Mouse (Mus musculus): ENCODE measurements at regions not wholly inside any gene's neighbourhood (a gene's known extent, or its start where the extent isn't known, plus 50 kb on each side); places are given as distances from the start of the nearest gene placed in this dataset.

- no peaks in the 10 kb centered on the region for H3K4me1 ChIP-seq
- H3K27ac ChIP-seq (replicated peaks), result no peak overlapping the region
- no peaks in the 10 kb centered on the region for H3K36me3 ChIP-seq (replicated peaks)
- no peaks in the 10 kb centered on the region for H3K9me3 ChIP-seq
- DNase-seq (ENCODE audit: low spot score), result no peak
- H3K27me3 ChIP-seq (replicated peaks; ENCODE audit: low read depth, poor library complexity, severe bottlenecking), result no peaks in the 10 kb centered on the region
- 80% methylated on average over 2 of the region's 2 CpGs for WGBS
- H3K4me3 ChIP-seq, result no peak overlapping the region
These were observed 355.5 kb downstream of the Cdh9 start for GRCm38 (mm10) chr15:17084030-17084429.

DNA sequence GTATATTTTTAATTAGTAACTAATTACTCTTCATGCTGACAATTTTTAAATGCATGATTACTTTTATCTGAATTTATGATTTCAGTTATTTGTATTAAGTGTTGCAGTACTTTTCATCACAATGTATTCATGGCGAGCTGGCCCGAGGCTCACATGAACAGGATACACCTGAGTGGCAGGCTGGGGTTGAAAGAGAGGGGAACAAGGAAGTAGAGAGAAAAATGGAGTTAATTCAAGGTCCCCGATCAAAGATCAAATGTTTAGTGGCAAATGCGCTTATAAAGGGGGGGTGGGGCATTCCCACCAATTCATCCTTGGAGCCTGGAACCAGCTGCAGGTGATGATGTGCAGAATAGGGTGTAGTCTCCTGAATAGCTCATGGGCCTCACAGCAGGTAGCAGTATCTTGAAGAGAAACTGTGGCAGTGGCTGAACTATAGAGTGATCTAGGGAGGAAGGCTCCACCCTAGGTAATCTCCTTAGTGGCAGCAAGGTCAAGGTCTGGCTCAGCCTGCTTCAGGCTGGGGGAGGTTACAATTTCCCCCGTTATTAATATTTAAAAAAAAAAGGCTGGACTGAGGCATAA, 360.2 kb downstream of the Cdh9 start:
- WGBS, result 91% methylated on average over 5 of the region's 5 CpGs
- no peaks in the 10 kb centered on the region for H3K9me3 ChIP-seq

DNA sequence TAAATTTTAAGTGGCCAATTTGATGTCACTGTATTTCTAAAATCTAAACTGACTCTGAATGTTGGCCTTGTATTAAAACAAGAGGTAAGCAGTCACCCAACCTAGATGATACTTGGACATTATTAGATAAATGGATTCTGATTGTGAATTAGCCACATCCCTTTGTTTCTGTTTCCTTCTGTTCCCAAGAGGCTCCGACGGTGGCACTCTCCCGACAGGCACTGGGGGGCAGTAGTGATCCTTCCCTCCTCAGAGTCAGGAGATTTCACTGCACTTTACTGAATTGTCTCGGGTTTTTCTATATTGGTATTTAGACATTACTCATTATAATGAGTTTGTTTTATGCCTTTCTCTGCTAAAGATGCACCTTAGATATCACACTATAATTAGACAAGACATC, 370.4 kb downstream of the Cdh9 start:
- 7% methylated on average over 4 of the region's 4 CpGs for WGBS
- Histone ChIP-seq H3K36me3 (replicated peaks) (no peaks in the 10 kb centered on the region), H3K27ac (replicated peaks) (no peak overlapping the region), H3K9me3 (peaks cover 6% of the 10 kb centered on the region; the same call in 1 of the 2 replicates), H3K4me3 (no peak overlapping the region), H3K27me3 (replicated peaks; ENCODE audit: low read depth, poor library complexity, severe bottlenecking) (no peaks in the 10 kb centered on the region), H3K4me1 (no peaks in the 10 kb centered on the region)
- DNase-seq (ENCODE audit: low spot score), result peak; percentile 64

More for the DNA sequence above, 360.2 kb downstream of the Cdh9 start:
- Histone ChIP-seq H3K27ac (replicated peaks) (no peak overlapping the region), H3K27me3 (replicated peaks; ENCODE audit: low read depth, poor library complexity, severe bottlenecking) (no peaks in the 10 kb centered on the region), H3K4me1 (no peaks in the 10 kb centered on the region), H3K4me3 (no peak overlapping the region), H3K36me3 (replicated peaks) (no peaks in the 10 kb centered on the region)
- DNase-seq (ENCODE audit: low spot score), result no peak

- no peaks in the 10 kb centered on the region for H3K36me3 ChIP-seq (replicated peaks)
- H3K4me3 ChIP-seq, result no peak overlapping the region
- no peak for DNase-seq (ENCODE audit: low spot score)
- no peaks in the 10 kb centered on the region for H3K27me3 ChIP-seq (replicated peaks; ENCODE audit: low read depth, poor library complexity, severe bottlenecking)
- H3K4me1 ChIP-seq, result no peaks in the 10 kb centered on the region
- no peak overlapping the region for H3K27ac ChIP-seq (replicated peaks)
- no peaks in the 10 kb centered on the region for H3K9me3 ChIP-seq
- 81% methylated on average over 3 of the region's 3 CpGs for WGBS
These were observed 372.6 kb downstream of the Cdh9 start for GRCm38 (mm10) chr15:17101182-17101581.

GRCm38 (mm10) chr15:17135721-17136120, 407.2 kb downstream of the Cdh9 start:
- H3K4me1 ChIP-seq, result no peaks in the 10 kb centered on the region
- DNase-seq (ENCODE audit: low spot score), result no peak
- H3K36me3 ChIP-seq (replicated peaks), result no peaks in the 10 kb centered on the region
- no peaks in the 10 kb centered on the region for H3K9me3 ChIP-seq
- H3K27me3 ChIP-seq (replicated peaks; ENCODE audit: low read depth, poor library complexity, severe bottlenecking), result no peaks in the 10 kb centered on the region
- H3K27ac ChIP-seq (replicated peaks), result no peak overlapping the region
- WGBS, result 41% methylated on average over 1 of the region's 1 CpGs
- no peak overlapping the region for H3K4me3 ChIP-seq

DNA sequence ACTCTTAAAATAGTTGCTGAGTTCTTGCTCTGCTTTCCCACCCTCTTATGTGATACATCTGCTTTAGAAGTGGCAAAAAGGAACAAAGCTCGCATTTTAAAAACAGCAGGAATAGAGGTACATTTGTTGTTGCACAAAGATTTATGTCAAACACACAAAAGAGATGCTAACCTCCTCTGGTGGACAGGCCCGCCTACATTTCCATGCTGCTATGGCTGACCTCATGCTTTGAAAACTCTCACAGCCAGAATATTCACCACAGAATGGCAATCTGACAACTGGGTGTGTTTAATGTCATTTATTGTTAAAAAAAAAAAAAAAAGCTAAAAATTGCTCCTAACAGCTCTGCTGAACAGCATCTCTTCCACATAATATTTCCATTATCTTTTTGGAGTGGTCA, 451.6 kb downstream of the Cdh9 start:
- DNase-seq (ENCODE audit: low spot score), result no peak
- Histone ChIP-seq H3K4me1 (no peaks in the 10 kb centered on the region), H3K36me3 (replicated peaks) (no peaks in the 10 kb centered on the region), H3K27me3 (replicated peaks; ENCODE audit: low read depth, poor library complexity, severe bottlenecking) (no peaks in the 10 kb centered on the region), H3K27ac (replicated peaks) (no peak overlapping the region), H3K9me3 (no peaks in the 10 kb centered on the region), H3K4me3 (no peak overlapping the region)
- WGBS, result 83% methylated on average over 2 of the region's 2 CpGs

DNA sequence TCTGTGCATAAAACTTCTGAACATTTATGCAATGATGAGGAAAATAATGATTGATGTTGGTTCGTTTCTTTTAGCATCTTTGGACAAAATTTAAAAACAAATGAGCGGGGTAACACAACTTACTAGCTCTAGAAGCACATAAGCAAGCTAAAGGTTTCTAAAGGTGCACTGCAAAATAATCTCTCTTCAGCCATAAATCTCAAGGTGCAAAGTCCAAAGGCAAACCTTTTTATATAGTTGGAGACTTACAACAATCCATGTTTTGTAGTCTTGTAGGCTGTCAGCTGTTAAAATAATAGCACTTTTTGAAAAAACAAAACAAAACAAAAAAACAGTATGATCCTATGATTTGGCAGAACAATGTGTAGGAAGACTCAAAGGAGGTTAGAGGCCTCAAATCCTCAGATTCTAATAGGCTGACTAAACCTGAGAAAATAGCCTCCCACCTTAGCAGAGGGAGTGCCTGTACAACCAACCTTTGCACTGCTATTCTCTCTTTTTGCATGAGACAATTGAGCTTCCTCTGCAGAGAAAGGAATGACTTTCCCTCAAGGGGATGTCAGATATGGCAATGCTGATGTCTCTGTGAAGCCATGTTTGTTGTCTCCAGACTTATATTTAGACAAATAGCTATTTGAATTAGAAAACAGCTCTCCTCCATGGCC, 452.9 kb downstream of the Cdh9 start:
- H3K4me3 ChIP-seq, result no peak overlapping the region
- 88% methylated on average over 2 of the region's 2 CpGs for WGBS
- no peaks in the 10 kb centered on the region for H3K27me3 ChIP-seq (replicated peaks; ENCODE audit: low read depth, poor library complexity, severe bottlenecking)
- no peaks in the 10 kb centered on the region for H3K9me3 ChIP-seq
- H3K4me1 ChIP-seq, result no peaks in the 10 kb centered on the region
- no peaks in the 10 kb centered on the region for H3K36me3 ChIP-seq (replicated peaks)
- no peak for DNase-seq (ENCODE audit: low spot score)
- no peak overlapping the region for H3K27ac ChIP-seq (replicated peaks)

DNA sequence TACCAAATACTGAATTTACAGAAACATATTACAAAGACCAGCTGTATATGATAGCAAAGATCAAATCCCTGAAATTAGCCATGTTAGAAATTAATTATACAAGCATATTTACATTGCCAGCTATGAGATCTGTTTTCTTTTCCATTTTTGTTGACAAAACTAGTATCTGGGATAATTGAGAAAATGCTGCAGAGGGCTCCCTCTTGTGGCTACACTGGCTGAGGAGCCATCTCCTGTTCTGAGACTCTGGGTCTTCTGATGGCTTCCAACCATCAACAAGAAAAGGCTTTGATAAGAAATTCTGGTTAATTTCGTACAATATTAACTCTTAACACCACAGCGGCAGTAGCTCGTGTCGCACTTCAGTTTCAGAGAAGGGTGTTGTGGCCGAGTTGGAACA, 466.9 kb downstream of the Cdh9 start:
- Histone ChIP-seq H3K27ac (replicated peaks) (no peak overlapping the region), H3K36me3 (replicated peaks) (no peaks in the 10 kb centered on the region), H3K27me3 (replicated peaks; ENCODE audit: low read depth, poor library complexity, severe bottlenecking) (no peaks in the 10 kb centered on the region), H3K9me3 (no peaks in the 10 kb centered on the region), H3K4me3 (no peak overlapping the region), H3K4me1 (no peaks in the 10 kb centered on the region)
- DNase-seq (ENCODE audit: low spot score), result peak; percentile 41
- 53% methylated on average over 5 of the region's 5 CpGs for WGBS

- no peak for DNase-seq (ENCODE audit: low spot score)
- H3K27ac ChIP-seq (replicated peaks), result no peak overlapping the region
- no peaks in the 10 kb centered on the region for H3K27me3 ChIP-seq (replicated peaks; ENCODE audit: low read depth, poor library complexity, severe bottlenecking)
- H3K4me1 ChIP-seq, result no peaks in the 10 kb centered on the region
- no peak overlapping the region for H3K4me3 ChIP-seq
- H3K36me3 ChIP-seq (replicated peaks), result no peaks in the 10 kb centered on the region
- WGBS, result 90% methylated on average over 2 of the region's 2 CpGs
- H3K9me3 ChIP-seq, result no peaks in the 10 kb centered on the region
These were observed 476.2 kb downstream of the Cdh9 start for GRCm38 (mm10) chr15:17204739-17205138.

DNA sequence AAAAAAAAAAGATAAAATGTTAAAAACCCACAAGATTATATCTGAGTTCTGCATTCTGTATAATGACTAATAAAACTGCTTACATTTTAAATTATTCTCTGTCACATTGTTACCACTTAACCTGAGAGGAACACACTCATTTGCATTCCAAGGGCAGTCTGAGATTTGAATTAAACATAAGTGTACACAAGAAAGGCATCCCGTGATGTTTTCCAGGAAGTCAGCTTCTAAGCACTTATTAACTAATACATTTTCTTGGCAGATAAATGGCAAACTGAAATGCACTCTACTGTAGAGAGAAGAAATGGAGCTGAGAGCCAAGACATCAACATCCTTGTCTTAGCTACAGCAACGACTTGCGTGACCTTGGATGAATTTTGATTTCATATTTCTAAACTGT, 516.5 kb downstream of the Cdh9 start:
- DNase-seq (ENCODE audit: low spot score), result no peak
- H3K9me3 ChIP-seq, result no peaks in the 10 kb centered on the region
- 90% methylated on average over 3 of the region's 3 CpGs for WGBS
- H3K4me1 ChIP-seq, result no peaks in the 10 kb centered on the region
- H3K27me3 ChIP-seq (replicated peaks; ENCODE audit: low read depth, poor library complexity, severe bottlenecking), result no peaks in the 10 kb centered on the region
- no peak overlapping the region for H3K27ac ChIP-seq (replicated peaks)
- H3K36me3 ChIP-seq (replicated peaks), result no peaks in the 10 kb centered on the region
- H3K4me3 ChIP-seq, result no peak overlapping the region

- Histone ChIP-seq H3K9me3 (no peaks in the 10 kb centered on the region), H3K4me3 (no peak overlapping the region), H3K4me1 (no peaks in the 10 kb centered on the region), H3K36me3 (replicated peaks) (no peaks in the 10 kb centered on the region), H3K27me3 (replicated peaks; ENCODE audit: low read depth, poor library complexity, severe bottlenecking) (no peaks in the 10 kb centered on the region), H3K27ac (replicated peaks) (no peak overlapping the region)
- WGBS, result 89% methylated on average over 5 of the region's 5 CpGs
- DNase-seq (ENCODE audit: low spot score), result no peak
These were observed 560.7 kb downstream of the Cdh9 start for GRCm38 (mm10) chr15:17289221-17289620.

Data from embryonic facial prominence, embryonic 10.5 days (tissue).